Mouse (Mus musculus) cerebellum, adult 2 months (tissue): ENCODE measurements around the gene Tmprss13.

Experiments
- CTCF ChIP-seq: fragments of 200-500 bp; IDR thresholded peaks from 2 replicates; pipeline ENCODE4 v1.5.1; 2011; ENCODE audit warnings: low read depth, mild to moderate bottlenecking, control low read depth, low read length, moderate library complexity, borderline replicate concordance; ENCODE audit not compliant: insufficient read depth
- POLR2A ChIP-seq: fragments of 200-500 bp; IDR thresholded peaks from 2 replicates; pipeline ENCODE4 v1.6.1; 2011; ENCODE audit warnings: low read length, control low read depth, borderline replicate concordance; ENCODE audit not compliant: insufficient read depth

DNA sequence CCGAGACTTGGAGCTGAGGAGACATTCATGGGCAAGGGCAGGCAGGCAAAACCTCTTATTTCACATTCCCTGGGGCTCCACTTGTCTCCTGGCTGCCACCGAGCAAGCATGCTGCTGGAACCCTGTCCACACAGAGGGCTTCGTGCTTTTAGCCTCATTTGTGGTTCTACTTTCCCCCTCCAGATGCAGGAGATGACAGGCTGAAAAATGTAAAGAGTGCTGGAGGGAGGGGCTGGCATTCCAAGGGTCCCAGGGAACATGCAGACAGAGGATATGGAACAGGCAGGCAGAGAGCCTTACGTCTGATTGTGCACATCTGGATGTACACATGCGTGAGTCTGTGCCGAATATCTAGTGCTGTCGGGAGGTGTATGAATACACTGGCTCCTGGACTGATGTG is 39.5 kb downstream of the Tmprss13 start:
- TF ChIP-seq CTCF (no peak), POLR2A (no peak)
